Mouse (Mus musculus) cerebellum, postnatal 25 days (tissue): ENCODE results near the gene Utp15.
A peak's percentile ranks its signal among the peaks of the same experiment; 100 is the strongest.

Experiments
- DNase-seq, 2 experiments: peaks; one replicate each; pipeline ENCODE4 v3.0.0; 2021; ENCODE audit warnings: mixed read lengths in 2 of 2

The Utp15 gene

DNA sequence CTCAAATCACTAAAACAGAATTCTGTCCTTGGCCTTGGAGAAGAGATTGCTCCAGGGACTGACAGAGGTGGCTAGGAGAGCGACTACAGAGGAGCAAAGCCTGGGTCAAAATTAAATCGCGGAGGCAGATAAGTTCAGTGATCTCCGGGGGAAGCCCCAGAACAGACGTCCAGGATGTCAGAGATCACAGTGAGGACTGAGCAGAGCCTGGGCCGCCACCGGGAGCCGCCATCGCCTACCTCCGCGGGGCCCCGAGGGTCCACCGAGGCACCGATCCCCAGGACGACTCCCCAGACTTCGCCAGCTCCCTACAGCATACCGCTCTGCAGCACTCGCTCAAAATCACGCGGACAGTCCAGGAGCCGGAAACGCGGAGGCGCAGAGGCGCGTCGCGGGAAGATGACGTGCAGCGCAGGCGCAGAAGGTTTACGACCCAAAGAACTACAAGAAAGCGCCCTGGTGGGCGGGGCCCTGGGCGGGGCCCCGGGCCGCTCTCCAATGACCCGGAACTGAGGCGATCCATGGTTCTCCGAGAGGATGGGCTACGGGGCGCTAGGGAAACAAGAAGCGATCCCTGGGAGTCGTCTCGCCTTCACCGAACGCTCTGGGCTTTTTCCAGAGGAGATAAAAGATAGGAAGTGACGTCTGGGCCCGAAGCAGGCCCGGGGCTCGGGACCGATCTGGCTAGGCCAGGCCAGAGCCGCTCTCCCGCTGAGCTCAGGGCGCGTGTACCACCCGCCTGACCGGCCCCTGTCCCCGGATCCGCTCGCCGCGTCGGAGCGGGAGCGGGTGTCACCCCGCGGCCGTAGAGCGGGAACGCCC is at the start of gene Utp15, which contains the start of gene Ankra2:
Gene Utp15, minus strand, starts transcription at position 406 of the 822 bp plus-strand sequence.
Gene Ankra2, plus strand, starts transcription at position 439 of the 822 bp plus-strand sequence.
- DNase-seq, result peak; percentile 100

DNA sequence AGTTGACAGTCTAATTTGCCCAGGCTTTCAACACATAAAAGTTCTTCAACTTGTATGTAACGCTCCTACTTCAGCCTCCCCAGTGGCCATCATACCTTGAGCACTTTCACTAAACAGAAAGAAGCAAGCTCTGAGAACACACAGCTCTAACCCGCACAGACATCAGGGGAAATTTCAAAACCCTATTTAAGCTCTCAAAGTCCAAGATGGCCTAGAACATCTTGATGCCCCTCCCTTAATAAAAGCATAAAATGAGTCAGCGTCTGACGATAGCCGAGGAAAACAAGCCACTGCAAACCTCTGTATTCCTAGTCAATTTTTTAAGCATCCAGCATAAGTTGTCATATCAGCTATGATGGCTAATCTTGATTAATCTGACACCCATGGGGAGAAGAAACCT is 48.8 kb upstream of the Utp15 start:
- DNase-seq, result no peak

DNA sequence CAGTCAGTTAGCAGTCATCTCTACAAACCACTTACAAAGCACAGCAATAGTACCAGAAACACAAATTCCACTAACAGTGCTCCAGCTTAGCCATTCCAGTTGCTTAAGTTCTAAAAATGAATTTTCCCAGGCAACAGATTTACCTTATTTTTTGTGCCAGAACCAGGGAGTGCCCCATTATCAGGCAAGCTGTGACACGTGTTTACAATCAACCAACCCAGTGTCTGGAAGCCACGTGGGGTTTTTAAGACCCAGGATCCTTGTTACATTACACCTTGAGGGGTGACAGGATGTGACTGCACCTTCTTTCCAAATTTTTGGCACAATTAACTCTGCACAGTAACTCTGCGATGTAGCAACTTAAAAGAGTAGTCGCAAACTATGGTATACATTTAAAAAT is 45.9 kb upstream of the Utp15 start:
- no peak for DNase-seq

DNA sequence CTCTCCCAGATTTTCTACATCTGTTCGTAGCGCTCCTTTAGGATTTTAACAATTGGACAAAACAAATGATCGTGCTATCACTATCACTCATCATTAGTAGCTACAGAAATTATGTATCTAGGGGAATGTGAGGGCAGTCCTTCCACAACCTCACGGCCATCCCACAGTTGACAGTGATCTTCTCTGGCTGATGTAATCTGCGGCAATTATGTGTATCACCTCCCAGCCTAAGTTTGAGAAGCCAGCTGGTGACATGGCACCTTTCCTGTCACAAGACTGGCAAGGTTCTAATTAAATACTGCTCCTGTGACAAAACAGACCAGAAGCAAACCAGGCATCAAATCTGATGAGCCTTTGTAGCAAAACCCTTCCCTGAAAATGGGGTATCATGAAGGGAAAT is 45.2 kb upstream of the Utp15 start:
- no peak for DNase-seq

- no peak for DNase-seq
Observed at GRCm38 (mm10) chr13:98306852-98307475, 44.1 kb upstream of the Utp15 start.

DNA sequence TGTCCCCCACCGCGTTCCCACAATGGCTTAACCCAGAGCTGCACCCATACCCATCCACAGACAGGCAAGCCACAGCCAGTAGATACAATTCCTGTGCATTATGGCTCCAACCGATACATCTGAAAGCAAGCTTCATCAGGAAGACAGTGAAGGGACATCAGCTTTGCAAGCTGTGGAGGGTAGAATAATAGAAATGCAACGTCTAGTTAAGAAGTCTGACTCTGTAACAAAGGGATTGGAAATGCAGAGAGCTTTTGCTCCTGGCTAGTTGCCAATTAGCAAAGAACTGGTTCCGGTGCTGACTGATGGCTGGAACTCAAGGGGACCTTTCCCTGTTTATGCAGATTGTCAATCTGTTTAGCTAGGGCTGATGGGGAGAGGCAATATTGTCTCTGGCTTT is 43.6 kb upstream of the Utp15 start:
- DNase-seq, result no peak

DNA sequence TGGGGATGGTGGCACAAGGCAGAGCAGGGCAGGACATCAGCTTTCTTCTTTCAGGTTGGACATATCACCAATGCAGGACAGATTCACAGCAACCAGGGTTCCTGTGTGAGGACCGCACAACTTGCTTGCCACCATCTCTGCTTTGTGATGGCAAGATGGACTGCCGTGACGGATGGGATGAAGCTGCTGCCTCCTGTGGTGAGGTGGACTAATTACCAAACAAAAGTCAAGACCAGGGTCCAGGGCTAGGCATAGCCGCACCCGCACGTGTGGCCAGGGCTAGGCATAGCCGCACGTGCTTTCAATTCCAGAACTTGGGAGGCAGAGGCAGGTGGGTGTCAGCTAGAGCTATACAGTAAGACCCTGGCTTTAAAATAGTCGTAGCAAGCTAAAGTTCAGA is 42.4 kb upstream of the Utp15 start:
- no peak for DNase-seq

DNA sequence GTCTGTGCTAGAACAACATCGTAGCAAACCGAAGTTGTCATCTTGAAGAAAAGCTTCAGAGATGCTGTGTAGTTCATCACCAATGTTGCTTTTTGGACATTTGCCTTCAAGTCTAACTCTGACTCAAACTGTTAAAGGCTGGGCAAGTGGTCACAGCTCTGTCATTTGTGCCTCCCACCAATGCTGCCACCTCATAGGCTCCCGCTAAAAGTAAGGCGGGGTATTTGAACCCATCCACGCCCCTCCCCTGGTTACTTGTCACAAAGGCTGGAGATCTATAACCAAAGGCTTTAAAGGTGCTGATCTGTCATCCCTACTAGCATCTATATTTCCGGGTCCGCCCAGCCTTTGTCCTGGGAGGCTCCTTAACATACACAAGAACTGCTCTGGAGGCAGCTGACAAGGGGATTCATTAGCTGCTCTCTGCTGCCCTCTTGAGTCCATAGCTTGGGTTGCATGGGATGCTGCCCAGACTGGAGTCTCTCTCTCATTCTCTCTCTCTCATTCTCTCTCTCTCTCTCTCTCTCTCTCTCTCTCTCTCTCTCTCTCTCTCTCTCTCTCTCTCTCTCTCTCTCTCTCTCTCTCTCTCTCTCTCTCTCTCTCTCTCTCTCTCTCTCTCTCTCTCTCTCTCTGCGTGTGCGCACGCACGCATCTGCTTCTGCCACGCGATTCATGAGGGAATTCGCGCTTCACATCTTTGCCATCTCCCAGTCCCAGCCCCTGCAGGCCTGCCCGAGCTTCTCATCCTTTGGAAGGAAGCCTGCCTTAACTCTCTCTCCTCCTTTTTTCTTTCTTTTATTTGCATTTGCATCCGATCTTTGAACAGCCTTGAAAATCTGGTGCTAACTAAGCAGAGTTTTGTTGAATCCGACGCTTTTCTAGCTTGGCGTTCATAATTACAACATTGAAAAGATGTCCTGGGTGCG is 36.3 kb upstream of the Utp15 start:
- peak; percentile 78 to 85 for DNase-seq

GRCm38 (mm10) chr13:98297883-98298482 is 35.1 kb upstream of the Utp15 start:
- DNase-seq, result no peak

DNA sequence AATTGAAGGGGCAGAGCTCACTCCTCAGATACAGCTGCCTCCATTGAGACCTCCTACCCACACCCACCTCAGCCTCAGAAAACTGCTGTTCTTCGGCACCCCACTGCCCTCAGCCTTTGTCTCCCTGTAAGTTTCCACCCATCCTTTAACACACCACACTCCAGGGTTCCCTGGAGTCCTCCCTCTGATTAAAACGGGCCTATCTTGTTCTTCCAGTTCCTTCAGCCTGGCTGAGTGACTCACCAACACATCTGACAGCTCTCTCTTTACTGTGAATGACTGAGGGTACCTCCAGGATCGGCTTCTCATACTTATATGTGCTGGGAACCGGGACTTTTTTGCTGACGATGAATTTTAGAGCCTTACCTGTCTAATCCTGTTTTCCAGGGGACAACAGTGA is 33.2 kb upstream of the Utp15 start:
- DNase-seq, result no peak

- no peak for DNase-seq
Observed at GRCm38 (mm10) chr13:98291712-98292111, 28.9 kb upstream of the Utp15 start.

DNA sequence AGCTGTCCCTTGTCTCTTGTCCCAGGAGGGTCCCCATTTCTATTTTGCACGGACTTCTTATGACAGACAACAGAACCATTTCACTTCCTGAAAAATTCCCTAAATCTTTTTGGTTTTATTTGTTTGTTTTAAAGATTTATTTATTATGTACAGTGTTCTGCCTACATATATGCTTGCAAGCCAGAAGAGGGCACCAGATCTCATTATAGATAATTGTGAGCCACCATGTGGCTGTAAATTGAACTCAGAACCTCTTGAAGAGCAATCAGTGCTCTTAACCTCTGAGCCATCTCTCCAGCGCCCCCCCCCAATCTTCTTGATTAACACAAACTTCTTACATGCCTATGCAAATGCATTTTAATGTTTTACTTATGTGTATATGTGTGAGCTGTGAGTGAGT is 27.9 kb upstream of the Utp15 start:
- DNase-seq, result no peak

DNA sequence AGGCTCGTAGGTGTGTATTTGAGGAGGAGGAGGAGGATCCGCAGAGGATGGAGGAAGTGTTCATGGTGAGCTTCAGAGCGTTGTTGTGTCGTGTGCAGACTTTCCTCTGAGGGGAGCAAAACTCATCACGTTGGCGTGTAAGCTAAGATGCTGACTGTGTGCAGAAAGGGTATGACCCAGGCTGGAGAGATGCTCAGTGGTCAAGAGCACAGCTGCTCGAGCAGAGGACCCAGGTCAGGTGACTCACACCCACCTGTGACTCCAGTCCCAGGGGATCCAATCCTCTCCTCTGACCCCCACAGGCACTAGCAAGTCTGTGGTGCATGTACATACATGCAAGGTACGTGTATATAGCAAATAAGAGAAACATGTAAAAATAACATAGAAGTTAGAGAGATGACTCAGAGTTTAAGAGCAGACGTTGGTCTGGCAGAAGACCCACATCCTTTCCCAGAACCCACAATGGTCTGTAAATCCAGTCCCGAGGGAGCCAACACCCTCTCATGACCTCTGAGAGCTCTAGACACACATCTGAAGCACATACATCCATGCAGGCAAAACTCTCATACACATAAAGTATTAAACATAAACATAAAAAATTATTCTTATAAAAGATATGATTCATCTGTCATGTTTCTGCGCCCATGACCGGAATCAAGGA is 18.3 kb upstream of the Utp15 start:
- DNase-seq, result no peak

DNA sequence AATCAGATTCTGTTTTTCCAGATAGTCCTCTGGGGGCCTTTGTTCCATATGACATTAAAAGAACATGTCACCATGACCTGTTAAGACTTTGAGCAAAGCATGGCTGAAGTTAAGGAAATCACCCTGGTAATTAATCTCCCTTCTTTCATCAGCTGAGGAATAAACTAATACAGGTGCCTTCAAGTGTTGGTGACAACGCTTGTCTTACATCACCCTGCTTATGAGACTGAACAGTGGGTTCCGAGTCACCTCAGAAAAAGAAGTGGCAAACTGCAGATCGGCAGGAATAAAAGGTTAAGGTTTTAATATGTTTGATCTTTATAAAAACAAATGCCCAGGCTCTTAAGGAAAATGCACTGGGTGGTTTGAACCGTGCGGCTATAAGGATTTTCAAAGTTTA is 16.8 kb upstream of the Utp15 start, which contains the start of gene Gm21976:
Gene Gm21976, plus strand, starts transcription at position 202 of the 400 bp plus-strand sequence.
- DNase-seq, result no peak

GRCm38 (mm10) chr13:98277501-98277900 is 14.7 kb upstream of the Utp15 start:
- DNase-seq, result no peak

DNA sequence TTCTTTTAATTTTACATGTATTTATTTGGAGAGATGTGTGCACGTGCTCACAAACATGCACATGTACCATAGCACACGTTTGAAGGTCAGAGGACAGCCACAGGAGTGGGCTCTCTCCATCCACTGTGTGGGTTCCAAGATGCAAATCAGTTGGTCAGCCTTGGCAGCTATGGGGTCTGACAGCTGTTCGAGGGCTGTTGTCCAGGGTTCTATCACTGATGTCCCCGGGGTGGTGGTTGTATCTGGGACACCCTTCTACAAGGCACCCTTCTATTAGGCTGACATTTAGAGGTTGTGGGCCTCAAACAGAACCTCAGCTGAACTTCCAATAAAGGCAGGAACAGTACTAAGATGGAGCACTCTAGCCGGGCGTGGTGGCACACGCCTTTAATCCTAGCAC is 13.4 kb upstream of the Utp15 start:
- no peak for DNase-seq

GRCm38 (mm10) chr13:98275646-98276045 is 12.8 kb upstream of the Utp15 start:
- no peak for DNase-seq

GRCm38 (mm10) chr13:98274023-98274422 is 11.2 kb upstream of the Utp15 start:
- no peak for DNase-seq

- DNase-seq, result no peak
Observed at GRCm38 (mm10) chr13:98264111-98264510, 1.3 kb upstream of the Utp15 start.

- no peak for DNase-seq
Observed at GRCm38 (mm10) chr13:98263458-98263987, 682 bp upstream of the Utp15 start.

DNA sequence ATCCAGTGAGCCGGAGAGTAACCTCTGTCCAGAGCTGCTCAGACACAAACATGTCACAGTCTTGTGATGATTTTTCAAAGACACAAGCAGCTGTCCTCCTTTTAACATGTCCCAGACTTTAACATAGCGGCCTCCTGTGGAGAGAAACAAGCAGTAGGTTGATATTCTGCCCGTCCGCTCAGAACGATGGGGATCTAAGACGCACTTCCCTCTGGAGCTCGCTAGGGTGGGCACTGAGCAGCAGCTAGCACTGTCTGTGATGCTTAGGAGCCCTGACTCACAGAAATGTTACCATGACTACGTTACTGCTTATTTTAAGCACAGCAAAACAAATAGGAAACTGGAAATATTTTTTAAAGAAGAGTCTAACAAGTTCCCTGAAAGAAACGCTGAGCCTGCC is 7.9 kb downstream of the Utp15 start:
- DNase-seq, result no peak

GRCm38 (mm10) chr13:98249594-98249993 is 13.2 kb downstream of the Utp15 start:
- no peak for DNase-seq
